Mouse (Mus musculus) ovary, adult 18-20 months (tissue): ENCODE results near the gene Aprt.
"Not testable (repeated sequence)": the region's sequence is repeated elsewhere in the genome, so short reads cannot be mapped to it uniquely, and the experiment has no call there.

Experiments used
- DNase-seq: peaks from one replicate; pipeline ENCODE4 v3.0.0; 2022; ENCODE audit warnings: low spot score, mixed read lengths

Aprt gene

GRCm38 (mm10) chr8:122586171-122586570 lies 9.5 kb upstream of the Aprt start:
- DNase-seq: no peak

DNA sequence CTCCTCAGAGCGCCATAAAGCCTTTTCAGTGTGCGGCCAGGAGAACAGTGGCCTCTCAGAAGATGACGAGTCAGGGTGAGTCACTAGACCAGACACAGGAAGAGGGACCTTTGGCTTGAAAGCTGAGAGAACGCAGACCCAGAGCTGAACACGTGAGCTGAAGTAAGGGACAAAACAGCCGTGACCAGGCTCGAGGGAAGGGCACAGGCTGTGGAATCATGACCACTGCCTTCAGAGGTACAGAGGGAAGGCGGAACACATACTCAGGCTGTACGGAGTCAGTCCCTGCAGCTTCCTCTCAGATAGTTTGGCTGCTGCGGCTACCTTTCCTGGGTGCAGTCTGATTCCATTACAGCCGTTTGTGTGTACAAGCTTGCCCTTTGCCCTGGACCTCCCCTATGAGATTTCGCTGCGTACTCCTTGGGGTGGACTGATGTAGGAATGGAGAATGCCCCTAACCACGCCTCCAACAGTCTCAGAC lies 8.7 kb upstream of the Aprt start:
- DNase-seq: no peak

- no peak for DNase-seq
Observed at GRCm38 (mm10) chr8:122584981-122585380, 8.3 kb upstream of the Aprt start.

DNA sequence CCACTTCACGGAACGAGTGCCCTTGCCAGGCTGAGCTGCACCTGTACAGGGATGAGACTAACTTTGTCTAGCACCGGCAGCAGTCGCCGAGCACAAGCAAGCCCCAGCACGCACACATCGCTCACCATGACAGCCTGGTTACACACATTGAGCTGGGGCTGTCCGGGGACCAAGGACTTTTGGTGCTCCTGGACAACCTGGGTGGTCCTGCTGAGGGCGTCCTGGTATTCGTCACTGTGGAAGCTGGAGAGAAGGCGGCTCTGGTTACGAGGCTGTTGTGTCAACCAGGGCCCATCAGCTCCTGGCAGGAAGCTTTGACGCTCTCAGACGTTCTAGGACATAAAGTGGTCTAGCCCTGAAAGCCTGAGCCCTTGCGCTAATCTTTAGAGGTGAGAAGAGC lies 4.2 kb upstream of the Aprt start:
- DNase-seq: no peak

DNA sequence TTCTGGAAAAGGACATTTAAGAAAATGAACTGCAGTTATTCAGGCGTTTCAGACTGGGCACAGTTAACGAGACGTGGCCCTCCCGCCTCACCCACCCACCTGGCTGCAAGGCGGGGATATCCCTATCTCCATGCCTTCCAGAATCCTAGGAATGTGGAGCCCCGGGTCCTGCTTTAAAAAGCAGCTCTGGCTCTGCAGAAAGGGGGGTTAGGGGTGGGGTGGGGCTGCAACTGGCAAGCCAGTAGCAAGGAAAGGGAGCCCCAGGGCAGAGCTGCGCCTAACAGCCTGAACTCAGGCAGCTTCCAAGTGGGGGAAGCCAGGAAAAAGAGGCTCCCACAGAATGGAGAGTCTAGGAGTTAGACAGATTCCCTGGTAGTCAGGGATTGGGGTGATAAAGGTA lies 2.5 kb upstream of the Aprt start:
- no peak for DNase-seq

- no peak for DNase-seq
Observed at GRCm38 (mm10) chr8:122577116-122577515, 407 bp upstream of the Aprt start.

DNA sequence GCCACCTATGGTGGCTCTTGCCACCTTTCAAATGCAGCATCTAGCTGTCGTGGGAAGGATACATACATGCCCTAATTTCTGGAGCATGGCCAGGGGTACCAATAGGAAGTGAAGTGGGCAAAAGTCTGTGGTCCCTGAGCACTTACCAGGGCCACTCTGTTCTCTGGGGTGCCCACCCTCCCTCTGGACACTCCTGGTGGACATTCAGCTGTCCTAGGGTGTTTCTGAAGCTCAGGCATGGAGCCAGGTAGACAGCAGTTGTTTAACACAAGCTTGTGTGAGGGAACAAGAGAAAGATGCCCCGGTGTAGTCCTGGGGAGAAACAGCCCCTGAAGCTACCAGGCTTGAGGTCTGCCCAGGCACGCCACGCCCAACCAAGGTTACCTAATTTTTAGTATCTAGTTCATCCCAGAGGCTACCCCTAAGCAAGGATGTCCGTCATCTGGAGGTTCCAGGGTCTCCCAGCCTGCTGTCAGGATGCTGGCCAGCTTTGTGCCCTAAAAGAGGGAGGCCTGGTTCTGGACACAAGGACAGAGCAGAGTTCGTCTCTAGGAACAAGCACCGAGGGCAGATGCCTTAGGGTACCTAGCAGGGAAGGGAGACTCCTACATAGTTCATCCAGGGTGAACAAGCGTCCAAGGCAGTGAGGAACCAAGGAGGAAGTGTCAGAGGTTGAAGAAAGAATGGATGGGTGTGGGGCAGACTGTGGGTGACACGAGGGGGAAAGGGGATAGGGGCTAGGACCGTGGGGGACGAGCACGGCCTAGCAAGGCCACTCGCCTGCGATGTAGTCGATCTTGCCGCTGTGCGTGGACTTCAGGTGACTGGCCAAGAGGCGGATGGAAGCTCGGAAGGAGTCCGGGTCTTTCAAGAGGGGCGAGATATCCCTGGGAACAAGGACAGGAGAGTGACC lies 718 bp downstream of the Aprt start:
- DNase-seq: no peak

GRCm38 (mm10) chr8:122575286-122575685 lies 1.4 kb downstream of the Aprt start:
- no peak for DNase-seq

DNA sequence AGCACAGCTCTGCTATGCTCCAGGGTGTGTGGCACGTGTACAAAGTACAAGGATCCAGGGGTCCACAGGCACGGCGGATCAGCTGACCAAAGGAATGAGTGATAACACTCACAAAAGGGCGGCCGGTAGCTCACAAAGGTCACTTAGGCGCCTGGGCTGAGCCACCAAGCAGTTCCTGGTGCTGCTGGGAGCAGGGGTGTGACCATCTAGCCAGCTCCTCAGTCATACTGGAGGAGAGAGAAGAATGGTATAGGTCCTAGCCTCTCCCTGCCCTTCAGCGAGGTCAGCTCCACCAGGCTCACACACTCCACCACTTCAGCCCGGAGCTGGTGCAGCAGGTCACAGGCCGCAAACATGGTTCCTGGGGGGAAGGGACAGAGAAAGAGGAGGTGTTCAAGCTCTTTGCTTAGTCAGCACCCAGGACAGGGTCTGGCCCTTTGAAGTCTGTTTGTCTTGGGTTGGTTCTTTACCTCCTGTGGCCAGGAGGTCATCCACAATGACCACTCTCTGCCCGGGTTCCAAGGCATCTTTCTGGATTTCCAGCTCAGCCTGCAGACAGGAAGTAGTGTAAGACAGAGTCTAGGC lies 1.9 kb downstream of the Aprt start:
- no peak for DNase-seq

DNA sequence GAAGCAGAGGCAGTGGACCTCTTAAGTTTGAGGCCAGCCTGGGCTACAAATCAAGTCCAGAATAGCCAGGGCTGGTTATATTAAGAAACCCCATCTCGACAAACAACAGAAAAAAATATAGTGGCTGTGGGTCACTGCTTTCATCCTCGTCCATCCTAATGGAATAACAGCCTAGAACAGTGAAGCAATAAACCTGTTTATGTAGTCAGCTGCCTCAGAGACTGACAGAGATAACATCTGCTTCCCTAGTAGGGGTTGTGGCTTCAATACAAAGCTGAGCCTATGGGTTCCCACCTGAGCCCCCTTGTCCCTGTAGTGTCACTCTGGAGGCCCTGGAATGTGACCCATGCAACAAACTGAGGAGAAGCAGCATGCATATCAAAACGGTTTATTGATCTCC lies 2.4 kb downstream of the Aprt start:
- DNase-seq: no peak

- no peak for DNase-seq
Observed at GRCm38 (mm10) chr8:122573577-122573976, 3.1 kb downstream of the Aprt start.

DNA sequence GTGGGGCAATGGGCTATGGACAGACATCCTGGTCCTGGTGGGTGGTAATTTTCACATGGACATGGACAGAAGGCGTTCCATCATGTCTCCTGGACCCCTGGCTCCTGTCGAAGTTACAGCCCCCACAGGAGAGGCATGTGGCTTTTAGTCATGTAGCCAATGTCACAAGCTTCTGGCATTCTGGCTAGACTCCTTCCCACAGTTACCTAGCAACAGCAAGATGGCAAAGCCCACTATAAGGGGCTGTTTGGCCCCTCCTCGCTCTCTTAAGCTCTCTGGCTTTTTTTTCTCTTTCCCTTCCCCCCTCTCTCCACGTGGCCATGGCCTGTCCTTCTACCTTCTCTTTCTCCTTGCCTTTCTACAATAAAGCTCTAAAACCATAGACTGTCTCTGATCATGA lies 3.5 kb downstream of the Aprt start:
- DNase-seq: not testable (repeated sequence)

GRCm38 (mm10) chr8:122572751-122573150 lies 4.0 kb downstream of the Aprt start:
- DNase-seq: no peak

DNA sequence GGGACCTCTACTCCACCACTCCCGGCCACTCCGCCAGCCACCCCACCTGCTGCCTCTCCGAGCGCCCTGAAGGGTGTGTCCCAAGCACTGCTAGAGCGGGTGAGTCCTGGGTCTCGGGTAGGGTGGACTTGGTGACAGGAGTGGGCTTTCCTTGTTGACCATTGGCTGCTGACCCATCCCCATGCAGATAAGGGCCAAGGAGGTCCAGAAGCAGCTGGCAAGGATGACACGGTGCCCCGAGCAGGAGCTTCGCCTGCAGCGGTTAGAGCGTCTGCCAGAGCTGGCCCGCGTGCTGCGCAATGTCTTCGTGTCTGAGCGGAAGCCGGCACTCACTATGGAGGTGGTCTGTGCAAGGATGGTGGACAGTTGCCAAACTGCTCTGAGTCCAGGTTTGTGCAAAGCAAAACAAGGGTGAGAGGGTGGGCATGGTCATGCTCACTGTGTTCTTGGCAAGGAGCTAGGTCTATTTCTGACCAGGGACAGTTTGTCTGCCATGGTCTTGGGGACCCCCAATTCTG lies 4.9 kb downstream of the Aprt start:
- no peak for DNase-seq

GRCm38 (mm10) chr8:122571153-122571552 lies 5.6 kb downstream of the Aprt start:
- DNase-seq: no peak

- no peak for DNase-seq
Observed at GRCm38 (mm10) chr8:122569996-122570395, 6.7 kb downstream of the Aprt start.

- no peak for DNase-seq
Observed at GRCm38 (mm10) chr8:122569329-122569728, 7.4 kb downstream of the Aprt start.

GRCm38 (mm10) chr8:122568881-122569309 lies 7.8 kb downstream of the Aprt start:
- no peak for DNase-seq

GRCm38 (mm10) chr8:122568109-122568504 lies 8.6 kb downstream of the Aprt start:
- DNase-seq: no peak

DNA sequence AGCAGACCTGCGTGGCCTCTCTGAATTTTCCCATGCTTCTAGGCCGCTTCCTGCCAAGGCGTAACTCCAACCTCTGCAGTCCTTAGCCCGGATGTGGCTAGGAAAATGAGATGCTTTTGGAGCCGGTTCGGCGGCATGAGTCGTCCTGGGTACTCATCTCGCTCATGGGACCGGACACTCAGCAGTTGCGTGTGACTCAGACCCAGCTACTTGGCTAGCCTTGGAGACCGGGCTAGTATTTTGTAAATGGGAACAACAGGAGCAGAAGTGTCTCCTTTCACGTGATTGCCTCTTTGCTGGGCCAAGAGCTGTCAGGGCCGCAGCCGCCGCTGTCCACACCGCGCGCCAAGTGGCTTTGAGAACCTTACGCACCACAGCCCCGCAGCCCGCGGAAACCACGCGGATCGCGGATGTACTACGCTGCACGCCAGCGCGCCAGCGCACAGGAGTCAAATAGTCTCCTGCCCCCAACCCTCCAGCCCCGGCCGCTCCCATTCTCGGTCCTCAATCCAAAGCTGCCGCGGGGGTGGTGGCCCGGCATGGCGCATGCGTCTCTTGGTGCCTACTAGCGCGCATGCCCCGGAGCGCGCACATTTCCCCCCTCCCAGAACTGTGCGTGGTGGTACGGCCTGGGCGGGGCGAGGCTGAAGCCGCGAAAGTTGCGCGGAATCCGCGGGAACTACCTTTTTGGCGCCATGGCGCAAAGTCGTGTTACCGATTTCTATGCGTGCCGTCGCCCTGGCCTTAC lies 9.2 kb downstream of the Aprt start, which contains the start of gene Cdt1:
Gene Cdt1 (plus strand): TSS at position 655 of the 748 bp plus-strand sequence.
- peak; percentile 91 for DNase-seq

- peak; percentile 50 for DNase-seq
Observed at GRCm38 (mm10) chr8:122566766-122567165, 9.9 kb downstream of the Aprt start.
